Mouse (Mus musculus): ENCODE data around the gene Tdpoz1.
"Not testable (repeated sequence)": the region's sequence is repeated elsewhere in the genome, so short reads cannot be mapped to it uniquely, and the experiment has no call there.

Tdpoz1 gene

DNA sequence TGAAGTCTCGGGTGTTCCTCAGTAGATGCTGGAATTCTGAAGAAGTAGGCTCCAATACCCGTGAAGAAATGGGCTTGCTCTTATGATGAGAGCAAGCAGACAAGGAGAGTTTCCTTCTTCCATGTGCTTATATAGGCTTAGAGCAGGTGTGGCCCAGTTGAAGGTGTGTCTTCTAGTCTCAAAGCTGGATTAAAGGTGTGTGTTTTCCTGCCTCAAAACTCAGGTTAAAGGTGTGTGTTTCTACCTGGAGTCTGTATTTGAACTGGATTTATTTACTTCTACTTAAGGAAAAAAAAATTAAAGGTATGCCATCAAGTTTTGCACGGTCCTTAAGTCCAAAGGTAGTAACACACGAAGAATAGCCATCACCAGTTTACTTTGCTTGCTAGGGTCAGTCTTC is at the start of gene Tdpoz1:
TSS of gene Tdpoz1 (minus strand) at position 101 of the 400 bp plus-strand sequence.
- DNase-seq (ENCODE audit: low spot score): not testable (repeated sequence)

DNA sequence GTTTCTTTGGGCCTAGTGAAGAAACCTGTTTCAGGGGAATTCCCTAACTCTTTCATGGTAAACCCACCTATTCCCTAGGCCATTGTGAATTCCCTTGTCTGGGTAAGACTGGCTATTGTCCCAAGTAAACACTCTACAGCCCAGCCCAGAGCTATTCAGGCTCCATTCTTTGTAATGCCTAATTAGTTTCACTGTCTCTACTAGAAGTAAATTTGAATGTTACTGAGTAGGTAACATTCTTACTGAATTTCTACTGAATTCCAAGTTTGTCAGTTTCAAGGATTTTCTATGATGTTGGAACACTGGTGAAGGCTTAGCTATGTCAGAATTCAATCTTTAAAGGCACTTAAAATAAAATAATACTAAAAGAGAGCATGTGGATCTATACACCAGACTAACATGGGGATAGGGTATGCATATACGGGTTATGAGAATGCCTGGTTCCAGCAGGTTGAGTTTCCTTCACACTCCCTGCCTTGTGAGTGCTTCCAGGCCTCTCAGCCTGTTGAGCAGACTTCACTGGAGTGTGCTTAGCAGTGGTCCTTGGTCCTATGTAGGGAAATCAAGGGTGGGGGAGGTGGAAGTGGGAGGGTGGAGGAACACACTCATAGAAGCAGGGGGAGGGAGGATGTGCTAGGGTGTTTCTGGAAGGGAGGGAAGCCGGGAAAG is 33.0 kb upstream of the Tdpoz1 start:
- DNase-seq (ENCODE audit: low spot score): not testable (repeated sequence)

DNA sequence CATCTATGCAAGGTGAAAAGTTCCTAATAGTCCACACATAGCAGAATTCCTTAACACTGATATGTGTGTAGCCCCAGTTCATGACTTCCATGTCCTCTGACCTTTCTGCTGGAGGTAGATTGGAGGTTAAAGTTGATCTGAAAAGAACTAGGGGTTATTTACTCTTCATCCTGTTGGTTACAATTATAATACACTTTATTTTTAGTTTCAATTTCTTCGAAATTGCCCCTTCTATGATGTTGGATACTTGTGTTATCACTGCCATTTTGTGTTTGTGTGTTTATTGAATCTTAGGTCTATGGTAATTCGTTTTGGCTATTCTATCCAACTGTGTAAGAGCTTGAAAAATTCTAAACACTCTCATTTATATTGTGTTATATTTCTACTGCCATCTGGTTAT is 16.9 kb upstream of the Tdpoz1 start, which contains the start of gene Gm37596:
TSS of gene Gm37596 (minus strand) at position 101 of the 400 bp plus-strand sequence.
- not testable (repeated sequence) for DNase-seq (ENCODE audit: low spot score)

DNA sequence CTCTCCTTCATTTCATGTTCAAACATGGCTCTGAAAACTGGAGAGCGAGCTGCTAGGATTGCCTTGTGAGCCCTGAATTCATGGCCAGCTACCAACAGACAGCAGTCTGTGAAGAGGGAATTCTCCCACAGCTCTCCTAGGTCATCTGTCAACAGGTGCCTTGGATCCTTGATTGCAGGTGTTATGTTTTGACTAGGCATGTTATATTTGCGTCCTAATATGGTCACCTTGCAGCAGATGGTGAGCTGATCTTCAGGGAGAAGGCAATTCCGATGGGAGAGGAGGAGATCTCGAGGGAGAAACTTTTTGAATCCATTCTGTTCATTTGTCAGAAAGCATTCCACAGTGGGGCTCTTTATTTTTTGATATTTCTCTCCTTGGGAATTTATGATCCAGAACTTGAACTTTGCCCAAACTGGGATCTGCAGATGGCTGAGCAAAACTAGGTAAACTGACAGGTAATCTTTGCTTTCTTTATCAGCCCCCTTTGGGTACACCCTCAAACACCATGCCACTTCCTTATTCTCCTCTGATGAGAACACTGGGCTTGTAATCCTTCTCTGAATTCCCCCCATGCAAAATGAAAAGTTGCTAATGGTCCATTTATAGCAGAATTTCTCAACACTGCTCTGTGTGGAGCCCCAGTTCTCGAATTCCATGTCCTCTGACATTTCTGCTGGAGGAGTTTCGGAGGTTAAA is 5.2 kb downstream of the Tdpoz1 start:
- not testable (repeated sequence) for DNase-seq (ENCODE audit: low spot score)

DNA sequence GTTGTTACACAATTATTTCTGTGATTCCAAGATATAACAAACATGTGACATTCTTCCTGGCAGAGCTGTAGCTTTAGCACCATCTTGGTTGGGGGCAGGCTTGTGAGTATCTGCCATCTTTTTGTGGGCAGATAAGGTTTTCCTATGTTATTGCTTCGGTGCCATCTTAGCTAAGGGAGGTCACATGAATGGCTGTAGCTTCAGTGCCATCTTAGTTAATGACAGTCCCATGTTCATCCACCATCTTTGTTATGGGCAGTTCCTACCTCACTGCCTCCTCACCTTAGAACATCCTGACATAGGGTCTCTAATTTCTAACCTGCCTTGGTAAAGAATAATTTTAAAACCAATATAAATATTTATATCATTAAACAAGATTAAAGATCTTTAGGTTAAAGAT is 21.9 kb downstream of the Tdpoz1 start:
- no peak for DNase-seq (ENCODE audit: low spot score)

DNA sequence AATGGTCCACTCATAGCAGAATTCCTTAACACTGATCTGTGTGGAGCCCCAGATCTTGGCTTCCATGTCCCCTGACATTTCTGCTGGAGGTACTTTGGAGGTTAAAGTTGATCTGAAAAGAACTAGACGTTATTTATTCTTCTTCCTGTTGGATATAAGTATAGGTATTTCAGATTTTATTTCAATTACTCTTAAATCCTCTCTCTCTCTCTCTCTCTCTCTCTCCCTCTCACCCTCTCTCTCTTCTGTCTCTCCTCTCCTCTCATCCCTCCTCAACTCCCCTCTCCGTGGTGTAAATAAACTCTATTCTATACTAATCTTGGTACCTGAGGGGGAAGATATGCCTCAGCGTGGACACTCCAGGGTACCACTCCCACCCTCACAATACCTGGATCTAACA is 23.5 kb downstream of the Tdpoz1 start, which contains the start of gene Tdpoz2:
TSS of gene Tdpoz2 (minus strand) at position 101 of the 400 bp plus-strand sequence.
- no peak for DNase-seq (ENCODE audit: low spot score)

DNA sequence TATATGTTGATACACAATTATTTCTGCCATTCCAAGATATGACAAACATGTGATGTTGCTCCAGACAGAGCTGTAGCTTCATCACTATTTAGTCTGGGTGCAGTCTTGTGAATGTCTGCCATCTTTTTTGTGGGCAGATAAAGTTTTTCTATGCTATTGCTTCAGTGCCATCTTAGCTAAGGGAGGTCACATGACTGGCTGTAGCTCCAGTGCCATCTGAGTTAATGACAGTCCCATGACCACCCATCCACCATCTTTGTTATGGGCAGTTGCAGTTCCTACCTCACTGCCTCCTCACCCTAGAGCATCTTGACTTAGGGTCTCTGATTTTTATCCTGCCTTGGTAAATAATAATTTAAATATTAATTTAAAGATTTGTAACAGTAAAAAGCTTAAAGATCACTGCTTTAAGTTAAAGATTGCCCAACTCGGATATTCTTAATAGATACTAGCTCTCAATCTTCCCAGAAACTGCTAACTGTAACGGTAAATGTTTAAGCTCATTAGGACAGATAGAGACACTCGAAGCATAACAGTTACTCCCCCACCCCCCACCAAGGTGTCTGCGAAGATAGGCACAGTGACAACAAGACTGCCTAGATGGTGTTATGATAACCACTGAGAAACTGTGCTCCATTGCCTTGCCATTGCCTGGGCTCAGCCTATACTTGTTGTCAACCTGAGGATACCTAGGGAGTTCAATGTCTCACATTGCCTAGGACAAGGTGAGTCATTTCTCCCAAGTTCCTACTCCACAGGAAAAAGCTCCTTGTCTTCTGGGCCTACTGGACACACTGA is 45.0 kb downstream of the Tdpoz1 start:
- DNase-seq (ENCODE audit: low spot score): not testable (repeated sequence)

Data from spleen, adult 12 weeks (tissue).